Mouse (Mus musculus): ENCODE results near the gene Ecpas. TPM values are rescaled to one million over a fixed set of nuclear protein-coding genes. Genes with fewer than 3 reads are reported as not detected.

Gene Ecpas
- polyA plus RNA-seq, 1 experiment = 33.4 TPM

DNA sequence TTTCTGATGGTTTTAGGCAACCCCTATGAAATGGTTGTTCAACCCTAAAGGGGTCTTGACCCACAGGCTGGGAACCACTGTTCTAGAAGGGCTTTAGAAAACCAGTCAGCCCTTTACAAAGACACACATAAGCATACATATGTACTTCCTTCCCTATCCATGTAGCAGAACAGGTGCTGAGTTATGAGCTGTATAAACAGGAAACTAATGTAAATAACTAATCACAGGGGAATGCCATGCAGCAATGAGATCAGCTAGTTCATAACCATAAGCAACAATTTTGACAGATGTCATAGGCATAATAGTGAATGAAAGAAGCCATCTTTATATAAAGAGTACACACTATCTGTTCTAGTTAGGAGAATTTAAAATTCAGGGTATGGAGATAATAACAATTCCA, 29.1 kb upstream of the Ecpas start:
- no peak overlapping the region for H3K27ac ChIP-seq (ENCODE audit: control insufficient read depth, insufficient read depth, low read depth, low read length, poor library complexity)
- TF ChIP-seq POLR2A (IDR thresholded peaks at IDR 0.05; ENCODE audit: borderline replicate concordance, control insufficient read depth, low read depth, low read length) (no peak), CTCF (IDR thresholded peaks at IDR 0.05; ENCODE audit: control insufficient read depth, insufficient read depth, low read length) (no peak)
- H3K4me1 ChIP-seq (ENCODE audit: control insufficient read depth, insufficient read depth, low read length) = no peaks in the 10 kb centered on the region; the same call in 1 of the 2 replicates
- no peak overlapping the region for H3K4me3 ChIP-seq (replicated peaks; ENCODE audit: control insufficient read depth, low read depth, low read length)

DNA sequence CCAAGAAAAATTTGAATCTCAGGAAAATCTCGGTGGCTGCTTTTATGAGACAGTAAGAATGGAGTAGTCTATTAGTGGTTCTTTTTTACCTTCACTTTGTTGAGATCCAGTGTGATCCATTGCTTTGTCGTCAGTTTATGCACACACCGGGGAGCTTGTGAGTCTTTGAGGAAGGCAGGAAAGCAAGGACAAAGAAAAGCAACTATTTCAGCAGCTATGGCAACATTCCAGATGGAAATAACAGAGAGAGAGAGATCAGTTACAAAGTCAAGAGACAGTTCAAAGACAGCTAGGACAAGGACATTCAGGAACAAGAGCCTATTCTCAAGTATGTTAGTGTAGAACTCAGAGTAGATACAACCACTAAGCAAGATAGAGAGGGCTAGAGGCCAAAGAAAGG, 23.3 kb upstream of the Ecpas start:
- Histone ChIP-seq H3K4me1 (ENCODE audit: control insufficient read depth, insufficient read depth, low read length) (no peaks in the 10 kb centered on the region), H3K4me3 (replicated peaks; ENCODE audit: control insufficient read depth, low read depth, low read length) (no peak overlapping the region), H3K27ac (ENCODE audit: control insufficient read depth, insufficient read depth, low read depth, low read length, poor library complexity) (no peak overlapping the region)
- 79% methylated on average over 3 of the region's 3 CpGs for WGBS
- TF ChIP-seq CTCF (IDR thresholded peaks at IDR 0.05; ENCODE audit: control insufficient read depth, insufficient read depth, low read length) (no peak), POLR2A (IDR thresholded peaks at IDR 0.05; ENCODE audit: borderline replicate concordance, control insufficient read depth, low read depth, low read length) (no peak)

DNA sequence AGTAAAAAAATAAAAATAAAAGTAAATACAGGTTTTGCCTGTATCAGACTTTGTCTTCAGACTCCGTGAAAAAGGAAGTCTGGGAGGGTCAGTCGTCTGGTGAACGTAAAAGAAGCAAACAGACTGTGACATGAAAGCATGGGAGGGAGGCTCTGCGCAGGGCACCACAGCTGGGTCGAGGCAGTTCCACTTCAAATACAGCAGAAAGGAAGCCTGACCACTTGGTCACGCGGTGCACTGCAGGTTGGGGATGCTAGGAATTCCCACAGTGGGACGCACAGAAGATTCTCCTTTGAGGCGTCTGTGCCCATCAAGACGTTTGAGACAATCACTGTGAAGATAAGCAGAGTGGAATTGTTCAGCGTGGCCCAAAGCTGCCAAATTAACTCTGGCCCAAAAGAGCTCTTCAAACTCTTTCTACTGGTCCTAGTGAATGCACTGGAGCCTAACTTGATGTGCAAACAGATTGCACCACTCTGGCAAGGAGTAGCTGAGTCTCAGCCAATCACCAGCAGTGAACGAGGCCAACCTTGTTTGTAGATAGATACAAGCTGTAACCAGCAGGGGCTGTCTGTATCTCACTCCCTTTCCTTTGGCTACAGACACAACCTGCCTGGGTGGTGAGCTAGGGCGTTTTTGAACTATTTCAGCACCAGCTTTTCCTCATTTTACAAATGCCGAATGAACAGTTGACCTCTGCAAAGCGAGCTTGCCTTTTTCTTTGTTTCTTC, 22.4 kb upstream of the Ecpas start:
- TF ChIP-seq CTCF (IDR thresholded peaks at IDR 0.05; ENCODE audit: control insufficient read depth, insufficient read depth, low read length) (peak; percentile 7; the same call in 1 of the 2 replicates), POLR2A (IDR thresholded peaks at IDR 0.05; ENCODE audit: borderline replicate concordance, control insufficient read depth, low read depth, low read length) (no peak)
- 32% methylated on average over 15 of the region's 15 CpGs for WGBS
- no peak overlapping the region for H3K4me3 ChIP-seq (replicated peaks; ENCODE audit: control insufficient read depth, low read depth, low read length)
- H3K27ac ChIP-seq (ENCODE audit: control insufficient read depth, insufficient read depth, low read depth, low read length, poor library complexity) = peak overlapping the region; percentile 59; the same call in 1 of the 2 replicates
- H3K4me1 ChIP-seq (ENCODE audit: control insufficient read depth, insufficient read depth, low read length) = no peaks in the 10 kb centered on the region

DNA sequence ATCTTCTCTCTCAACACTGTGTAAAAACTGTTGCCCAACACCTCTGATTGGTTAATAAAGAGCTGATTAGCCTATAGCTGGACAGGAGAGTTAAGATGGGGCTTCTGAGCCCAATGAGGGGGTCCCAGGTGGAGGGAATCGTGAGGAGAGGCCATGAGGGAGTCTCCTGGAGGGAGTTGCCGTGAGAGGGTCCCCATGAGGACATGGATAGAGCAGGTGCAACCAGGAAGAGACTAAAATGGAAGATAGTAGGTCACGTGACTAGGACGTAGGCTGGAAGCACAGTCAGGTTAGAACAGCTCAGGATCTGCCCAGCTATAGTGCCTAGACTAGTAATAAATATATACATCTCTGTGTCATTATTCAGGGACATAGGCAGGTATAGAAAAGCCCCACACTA, 21.8 kb upstream of the Ecpas start:
- Histone ChIP-seq H3K27ac (ENCODE audit: control insufficient read depth, insufficient read depth, low read depth, low read length, poor library complexity) (no peak overlapping the region), H3K4me1 (ENCODE audit: control insufficient read depth, insufficient read depth, low read length) (no peaks in the 10 kb centered on the region), H3K4me3 (replicated peaks; ENCODE audit: control insufficient read depth, low read depth, low read length) (no peak overlapping the region)
- WGBS = 74% methylated on average over 4 of the region's 4 CpGs
- TF ChIP-seq POLR2A (IDR thresholded peaks at IDR 0.05; ENCODE audit: borderline replicate concordance, control insufficient read depth, low read depth, low read length) = no peak
- TF ChIP-seq CTCF (IDR thresholded peaks at IDR 0.05; ENCODE audit: control insufficient read depth, insufficient read depth, low read length) = no peak

DNA sequence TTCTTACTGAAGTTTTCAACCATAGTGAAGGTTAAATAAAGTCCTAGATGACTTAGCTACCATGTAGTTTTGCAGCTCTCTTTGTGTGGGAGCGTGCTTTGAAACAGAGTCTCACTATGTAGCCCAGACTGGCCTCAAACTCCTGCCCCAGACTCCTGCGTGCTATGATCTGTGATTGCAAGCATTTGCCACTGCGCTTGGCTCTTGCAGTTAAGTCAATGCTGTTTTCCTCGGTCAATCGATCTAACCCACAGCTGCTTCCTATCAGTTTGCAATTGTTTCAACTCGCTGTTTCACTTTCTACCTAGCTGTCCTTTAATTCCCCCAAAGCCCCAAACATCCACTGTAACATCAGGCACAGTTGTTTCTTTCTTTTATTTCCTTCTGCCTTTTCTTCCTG, 20.0 kb upstream of the Ecpas start:
- no peak for TF ChIP-seq POLR2A (IDR thresholded peaks at IDR 0.05; ENCODE audit: borderline replicate concordance, control insufficient read depth, low read depth, low read length)
- no peak for TF ChIP-seq CTCF (IDR thresholded peaks at IDR 0.05; ENCODE audit: control insufficient read depth, insufficient read depth, low read length)
- Histone ChIP-seq H3K4me1 (ENCODE audit: control insufficient read depth, insufficient read depth, low read length) (no peaks in the 10 kb centered on the region), H3K27ac (ENCODE audit: control insufficient read depth, insufficient read depth, low read depth, low read length, poor library complexity) (no peak overlapping the region), H3K4me3 (replicated peaks; ENCODE audit: control insufficient read depth, low read depth, low read length) (no peak overlapping the region)
- WGBS = 73% methylated on average over 6 of the region's 6 CpGs

DNA sequence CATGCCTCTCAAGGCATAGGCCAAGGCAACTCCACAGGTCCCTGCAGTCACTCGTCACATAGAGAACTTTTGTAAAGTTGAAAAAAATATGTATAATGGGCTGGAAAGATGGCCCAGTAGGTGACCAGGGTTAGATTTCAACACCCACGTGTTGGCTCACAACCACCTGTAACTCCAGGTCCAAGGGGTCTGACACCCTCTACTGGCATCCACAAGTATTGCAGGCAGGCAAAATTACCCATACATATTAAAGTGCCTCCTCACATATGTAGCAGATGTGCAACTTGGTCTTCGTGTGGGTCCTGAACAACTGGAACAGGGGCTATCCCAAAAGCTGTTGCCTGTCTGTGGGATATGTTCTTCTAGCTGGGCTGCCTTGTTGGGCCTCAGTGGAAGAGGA, 15.1 kb upstream of the Ecpas start:
- H3K27ac ChIP-seq (ENCODE audit: control insufficient read depth, insufficient read depth, low read depth, low read length, poor library complexity) = no peak overlapping the region
- no peak for TF ChIP-seq POLR2A (IDR thresholded peaks at IDR 0.05; ENCODE audit: borderline replicate concordance, control insufficient read depth, low read depth, low read length)
- peak; percentile 34; the same call in 1 of the 2 replicates for TF ChIP-seq CTCF (IDR thresholded peaks at IDR 0.05; ENCODE audit: control insufficient read depth, insufficient read depth, low read length)
- WGBS = 70% methylated on average over 3 of the region's 3 CpGs

DNA sequence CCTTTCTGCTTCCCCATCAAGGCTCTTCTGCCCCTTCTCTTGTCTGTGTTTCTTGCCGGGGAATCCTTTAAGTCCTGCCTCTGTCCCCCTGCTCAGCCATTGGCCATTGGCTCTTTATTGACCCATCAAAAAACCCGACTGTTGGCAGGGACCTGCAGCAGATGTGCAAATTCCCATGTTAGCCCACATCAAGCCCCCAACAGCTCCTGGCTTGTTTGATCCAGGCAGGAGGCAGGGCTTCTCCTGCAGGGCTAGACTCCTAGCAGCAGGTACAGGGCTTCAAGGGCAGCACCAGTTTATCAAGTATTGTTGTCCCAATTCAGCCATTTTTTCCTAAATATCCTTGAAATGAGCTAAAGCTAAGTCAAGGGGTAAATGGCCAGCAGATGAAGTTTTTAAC, 13.6 kb upstream of the Ecpas start:
- WGBS = 58% methylated on average over 2 of the region's 2 CpGs
- H3K4me3 ChIP-seq (replicated peaks; ENCODE audit: control insufficient read depth, low read depth, low read length) = no peak overlapping the region
- H3K27ac ChIP-seq (ENCODE audit: control insufficient read depth, insufficient read depth, low read depth, low read length, poor library complexity) = no peak overlapping the region
- peaks cover 1% of the 10 kb centered on the region; the same call in 1 of the 2 replicates for H3K4me1 ChIP-seq (ENCODE audit: control insufficient read depth, insufficient read depth, low read length)
- TF ChIP-seq POLR2A (IDR thresholded peaks at IDR 0.05; ENCODE audit: borderline replicate concordance, control insufficient read depth, low read depth, low read length) = no peak
- TF ChIP-seq CTCF (IDR thresholded peaks at IDR 0.05; ENCODE audit: control insufficient read depth, insufficient read depth, low read length) = no peak

More for the DNA sequence above, 15.1 kb upstream of the Ecpas start:
- Histone ChIP-seq H3K4me3 (replicated peaks; ENCODE audit: control insufficient read depth, low read depth, low read length) (no peak overlapping the region), H3K4me1 (ENCODE audit: control insufficient read depth, insufficient read depth, low read length) (peaks cover 1% of the 10 kb centered on the region; the same call in 1 of the 2 replicates)

DNA sequence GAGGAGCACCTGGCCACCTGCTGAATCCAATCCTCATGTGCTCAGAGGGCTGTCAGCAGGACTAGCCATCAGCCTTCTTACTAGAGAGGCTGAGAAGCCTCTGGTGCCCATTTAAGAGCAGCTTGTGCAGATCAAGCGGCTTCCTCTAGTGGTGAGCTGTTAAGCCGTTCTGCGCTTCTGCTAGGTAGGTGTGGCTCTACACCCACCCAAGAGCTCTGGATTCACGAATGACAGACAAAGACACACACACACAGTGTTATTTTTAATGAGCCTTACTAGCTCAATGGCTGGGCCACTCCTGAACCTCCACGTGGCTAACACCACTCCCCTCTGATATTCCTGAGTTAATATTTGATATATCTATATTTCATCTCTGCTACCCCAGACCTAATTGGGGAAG, 13.1 kb upstream of the Ecpas start:
- Histone ChIP-seq H3K27ac (ENCODE audit: control insufficient read depth, insufficient read depth, low read depth, low read length, poor library complexity) (no peak overlapping the region), H3K4me1 (ENCODE audit: control insufficient read depth, insufficient read depth, low read length) (peaks cover 1% of the 10 kb centered on the region; the same call in 1 of the 2 replicates), H3K4me3 (replicated peaks; ENCODE audit: control insufficient read depth, low read depth, low read length) (no peak overlapping the region)
- TF ChIP-seq POLR2A (IDR thresholded peaks at IDR 0.05; ENCODE audit: borderline replicate concordance, control insufficient read depth, low read depth, low read length) = no peak
- WGBS = 58% methylated on average over 5 of the region's 5 CpGs
